Mouse (Mus musculus): Measurements from ENCODE around the gene Gm43738. TPM values are rescaled to one million over a fixed set of nuclear protein-coding genes. Genes with fewer than 3 reads are reported as not detected.

Gene Gm43738
- total RNA-seq, 2 experiments from 2014 or later = 0.17 TPM; not detected in 1

GRCm38 (mm10) chr3:89043359-89043758 is 57.5 kb downstream of the Gm43738 start:
- DNase-seq = no peak

Other genes starting within 250 kb of the Gm43738 start
- 10 to 100 TPM; 19.0 to 24.1 TPM for gene Msto1, start 187.1 kb downstream of the Gm43738 start, total RNA-seq (2021)
- 10 to 100 TPM; 49.3 to 52.2 TPM for gene Ash1l, start 150.5 kb downstream of the Gm43738 start, total RNA-seq (2021)
- gene Dap3, start 149.9 kb downstream of the Gm43738 start, total RNA-seq (2021) = 100 to 1,000 TPM; 128 to 140 TPM
- 10 to 100 TPM; 26.9 to 30.8 TPM for gene Rusc1, start 7.8 kb downstream of the Gm43738 start, total RNA-seq (2021)
- 100 to 1,000 TPM; 353 to 497 TPM for gene Fdps, start 860 bp upstream of the Gm43738 start, total RNA-seq (2021)
- not detected for gene Pklr, start 35.0 kb upstream of the Gm43738 start, total RNA-seq (2021)
- gene Hcn3, start 59.1 kb upstream of the Gm43738 start, total RNA-seq (2021) = 1 to 10 TPM; 1.9 to 9.7 TPM
- gene Clk2, start 63.7 kb upstream of the Gm43738 start, total RNA-seq (2021) = 10 to 100 TPM; 55.2 to 55.7 TPM
- gene Scamp3, start 76.4 kb upstream of the Gm43738 start, total RNA-seq (2021) = 10 to 100 TPM; 77.5 to 96.1 TPM
- 10 to 100 TPM; 13.5 to 17.1 TPM for gene Fam189b, start 82.0 kb upstream of the Gm43738 start, total RNA-seq (2021)
- gene Gba, start 101.8 kb upstream of the Gm43738 start, total RNA-seq (2021) = 10 to 100 TPM; 64.2 to 70.6 TPM
- gene Thbs3, start 114.1 kb upstream of the Gm43738 start, total RNA-seq (2021) = 10 to 100 TPM in 1 of 2 experiments, 1 to 10 TPM in 1; 7.7 to 11.4 TPM
- gene Mtx1, start 126.0 kb upstream of the Gm43738 start, total RNA-seq (2021) = 100 to 1,000 TPM; 136 to 165 TPM
- gene Muc1, start 128.0 kb upstream of the Gm43738 start, total RNA-seq (2021) = under 1 TPM in 1 of 2 experiments, not detected in 1; 0.56 TPM
- 100 to 1,000 TPM; 114 to 139 TPM for gene Krtcap2, start 144.9 kb upstream of the Gm43738 start, total RNA-seq (2021)
- 1 to 10 TPM; 1.3 to 1.6 TPM for gene Trim46, start 145.2 kb upstream of the Gm43738 start, total RNA-seq (2021)
- gene Dpm3, start 158.3 kb upstream of the Gm43738 start, total RNA-seq (2021) = 100 to 1,000 TPM; 117 to 130 TPM
- 10 to 100 TPM; 42.0 to 47.7 TPM for gene Slc50a1, start 169.5 kb upstream of the Gm43738 start, total RNA-seq (2021)
- gene Efna1, start 180.0 kb upstream of the Gm43738 start, total RNA-seq (2021) = 10 to 100 TPM in 1 of 2 experiments, 1 to 10 TPM in 1; 9.8 to 12.5 TPM
- gene Efna3, start 221.9 kb upstream of the Gm43738 start, total RNA-seq (2021) = under 1 TPM; 0.23 to 0.53 TPM
- 1 to 10 TPM in 1 of 2 experiments, under 1 TPM in 1; 0.93 to 1.3 TPM for gene Efna4, start 236.9 kb upstream of the Gm43738 start, total RNA-seq (2021)
- 10 to 100 TPM; 45.9 to 79.9 TPM for gene Adam15, start 248.9 kb upstream of the Gm43738 start, total RNA-seq (2021)

All from adrenal gland, postnatal 36 days (tissue).